25 mouse cellular contexts compared by ENCODE assay signal in genomic region chr8:80020469-80020868, GRCm38 (mm10). TPM values are rescaled to one million over a fixed set of nuclear protein-coding genes. Genes with fewer than 3 reads are reported as not detected.
"Had no signal": no experiment of that assay in that cellular context is flagged by ENCODE, and none has a peak within 500 bp of the region (broad histone marks: within the 10 kb centered on the region; RNA-seq: fewer than 3 reads in every experiment).

No protein-coding gene starts in this region.

- H3K4me3 ChIP-seq: heart, embryonic 10.5 days; heart, embryonic 12.5 days; hindbrain, embryonic 13.5 days; hindbrain, embryonic 15.5 days; kidney, embryonic 15.5 days; limb, embryonic 13.5 days; limb, embryonic 15.5 days had no signal

- H3K9me3 ChIP-seq: heart, embryonic 10.5 days; heart, embryonic 12.5 days; hindbrain, embryonic 13.5 days; hindbrain, embryonic 15.5 days; kidney, embryonic 15.5 days; limb, embryonic 13.5 days; limb, embryonic 15.5 days had no signal

- H3K4me2 ChIP-seq: heart, embryonic 12.5 days; hindbrain, embryonic 13.5 days; hindbrain, embryonic 15.5 days; kidney, embryonic 15.5 days; limb, embryonic 13.5 days; limb, embryonic 15.5 days had no signal

- H3K9ac ChIP-seq: forebrain, postnatal 0 days; heart, embryonic 12.5 days; hindbrain, embryonic 13.5 days; hindbrain, embryonic 15.5 days; kidney, embryonic 15.5 days; limb, embryonic 13.5 days; limb, embryonic 15.5 days had no signal

- ATAC-seq: forebrain, postnatal 0 days; hindbrain, postnatal 0 days; intestine, embryonic 16.5 days had no signal

- H3K36me3 ChIP-seq: heart, embryonic 10.5 days; heart, embryonic 12.5 days; hindbrain, embryonic 13.5 days; hindbrain, embryonic 15.5 days; kidney, embryonic 15.5 days; limb, embryonic 13.5 days; limb, embryonic 15.5 days had no signal

- H3K27me3 ChIP-seq: heart, embryonic 12.5 days; hindbrain, embryonic 13.5 days; hindbrain, embryonic 15.5 days; kidney, embryonic 15.5 days; limb, embryonic 13.5 days; limb, embryonic 15.5 days had no signal

- H3K27ac ChIP-seq: heart, embryonic 10.5 days; hindbrain, embryonic 13.5 days; hindbrain, embryonic 15.5 days; hindbrain, postnatal 0 days; kidney, embryonic 15.5 days; kidney, postnatal 0 days; limb, embryonic 13.5 days; limb, embryonic 15.5 days had no signal

- H3K4me1 ChIP-seq: heart, embryonic 10.5 days; heart, embryonic 12.5 days; hindbrain, embryonic 13.5 days; hindbrain, embryonic 15.5 days; kidney, embryonic 15.5 days; limb, embryonic 13.5 days; limb, embryonic 15.5 days had no signal

- DNase-seq: forebrain, postnatal 0 days; gastrocnemius, postnatal 14 days; gastrocnemius, postnatal 36 days; heart, adult 18-20 months; heart, postnatal 10 days; kidney, adult 11 months; kidney, adult 2 months; kidney, adult 9 months; kidney, postnatal 14 days; kidney, postnatal 36 days; layer of hippocampus, adult 9-11 months; layer of hippocampus, postnatal 36 days; left cerebral cortex, postnatal 4 days had no signal

RNA-seq across cellular contexts. Expression of gene Hhip, which starts 37.3 kb away (rescaled TPM):
- total RNA-seq: heart, adult 18-20 months; heart, adult 8-10 months; hematopoietic stem cell, adult 5-6 weeks had no signal
